Mouse (Mus musculus): ENCODE data around the gene Pllp. TPM values are rescaled to one million over a fixed set of nuclear protein-coding genes. Genes with fewer than 3 reads are reported as not detected.

Pllp gene
- total and polyA plus RNA-seq, 3 experiments = 0.55 to 2.6 (median 0.63) TPM

DNA sequence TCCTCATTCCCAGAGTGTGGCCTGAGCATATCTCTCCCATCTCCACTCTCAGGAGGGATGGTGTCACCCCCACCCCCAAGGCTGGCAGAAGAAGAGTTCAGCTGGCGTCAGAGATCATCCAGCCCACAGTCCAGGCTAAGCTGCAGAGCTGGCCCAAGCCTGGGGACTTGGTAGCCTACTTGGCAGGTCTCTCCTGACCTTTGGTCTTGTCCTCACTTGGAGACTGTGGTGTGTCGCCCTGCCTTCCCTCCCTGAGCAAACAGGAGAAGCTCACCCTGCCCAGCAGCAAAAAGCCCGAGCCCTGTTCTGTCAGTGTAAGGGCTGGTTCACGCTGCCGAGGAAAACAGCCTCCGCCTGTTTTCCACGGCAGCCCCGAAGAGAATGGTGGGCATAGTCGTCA is 10.1 kb downstream of the Pllp start:
- no peak for DNase-seq
- TF ChIP-seq EP300 (IDR thresholded peaks at IDR 0.05; ENCODE audit: insufficient read depth, low read depth, low read length) (no peak), POLR2A (IDR thresholded peaks at IDR 0.05; ENCODE audit: insufficient read depth, low read depth, low read length) (no peak)
- H3K9ac ChIP-seq (ENCODE audit: low read depth, low read length) = no peak overlapping the region
- H3K4me3 ChIP-seq = no peak overlapping the region
- H3K36me3 ChIP-seq (ENCODE audit: control insufficient read depth, insufficient read depth, low read length) = no peaks in the 10 kb centered on the region
- WGBS = 59% methylated on average over 9 of the region's 9 CpGs
- intact Hi-C loops (cut with DNase I) = no loop called here
- H3K27ac ChIP-seq = no peak overlapping the region
- no peaks in the 10 kb centered on the region for H3K79me2 ChIP-seq (replicated peaks; ENCODE audit: control insufficient read depth, insufficient read depth, low read length)
- peaks cover 3% of the 10 kb centered on the region for H3K4me1 ChIP-seq (ENCODE audit: control insufficient read depth, insufficient read depth, low read length)
- H3K27me3 ChIP-seq (ENCODE audit: control insufficient read depth, insufficient read depth, low read length) = no peaks in the 10 kb centered on the region

DNA sequence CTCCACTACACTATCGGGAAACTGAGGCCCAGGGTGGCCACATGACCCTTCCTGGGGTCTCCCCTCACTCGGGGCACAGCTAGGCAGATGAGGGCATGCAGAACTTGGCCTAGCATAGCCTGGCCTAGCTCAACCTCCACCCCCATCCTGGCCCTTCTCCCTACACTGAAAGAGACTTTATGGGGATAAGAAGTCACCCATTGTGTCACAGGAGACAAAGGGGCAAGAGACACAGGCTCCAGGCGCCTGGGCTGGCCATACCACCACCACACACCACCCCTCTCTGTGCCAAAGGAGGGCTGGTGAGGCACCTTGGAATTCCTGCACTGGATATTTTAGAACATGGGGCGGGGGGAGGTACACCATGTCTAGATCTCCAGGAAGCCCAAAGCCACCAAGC is 11.8 kb downstream of the Pllp start:
- no peaks in the 10 kb centered on the region for H3K79me2 ChIP-seq (replicated peaks; ENCODE audit: control insufficient read depth, insufficient read depth, low read length)
- TF ChIP-seq CTCF (IDR thresholded peaks at IDR 0.05) = no peak
- TF ChIP-seq POLR2A (IDR thresholded peaks at IDR 0.05; ENCODE audit: insufficient read depth, low read depth, low read length) = no peak
- TF ChIP-seq EP300 (IDR thresholded peaks at IDR 0.05; ENCODE audit: insufficient read depth, low read depth, low read length) = no peak
- H3K27ac ChIP-seq = no peak overlapping the region
- no peaks in the 10 kb centered on the region for H3K27me3 ChIP-seq (ENCODE audit: control insufficient read depth, insufficient read depth, low read length)
- H3K9ac ChIP-seq (ENCODE audit: low read depth, low read length) = no peak overlapping the region
- no peak overlapping the region for H3K4me3 ChIP-seq
- no peak for DNase-seq
- intact Hi-C loops (cut with DNase I) = no loop called here
- 77% methylated on average over 4 of the region's 4 CpGs for WGBS
- peaks cover 3% of the 10 kb centered on the region for H3K4me1 ChIP-seq (ENCODE audit: control insufficient read depth, insufficient read depth, low read length)
- H3K36me3 ChIP-seq (ENCODE audit: control insufficient read depth, insufficient read depth, low read length) = no peaks in the 10 kb centered on the region

DNA sequence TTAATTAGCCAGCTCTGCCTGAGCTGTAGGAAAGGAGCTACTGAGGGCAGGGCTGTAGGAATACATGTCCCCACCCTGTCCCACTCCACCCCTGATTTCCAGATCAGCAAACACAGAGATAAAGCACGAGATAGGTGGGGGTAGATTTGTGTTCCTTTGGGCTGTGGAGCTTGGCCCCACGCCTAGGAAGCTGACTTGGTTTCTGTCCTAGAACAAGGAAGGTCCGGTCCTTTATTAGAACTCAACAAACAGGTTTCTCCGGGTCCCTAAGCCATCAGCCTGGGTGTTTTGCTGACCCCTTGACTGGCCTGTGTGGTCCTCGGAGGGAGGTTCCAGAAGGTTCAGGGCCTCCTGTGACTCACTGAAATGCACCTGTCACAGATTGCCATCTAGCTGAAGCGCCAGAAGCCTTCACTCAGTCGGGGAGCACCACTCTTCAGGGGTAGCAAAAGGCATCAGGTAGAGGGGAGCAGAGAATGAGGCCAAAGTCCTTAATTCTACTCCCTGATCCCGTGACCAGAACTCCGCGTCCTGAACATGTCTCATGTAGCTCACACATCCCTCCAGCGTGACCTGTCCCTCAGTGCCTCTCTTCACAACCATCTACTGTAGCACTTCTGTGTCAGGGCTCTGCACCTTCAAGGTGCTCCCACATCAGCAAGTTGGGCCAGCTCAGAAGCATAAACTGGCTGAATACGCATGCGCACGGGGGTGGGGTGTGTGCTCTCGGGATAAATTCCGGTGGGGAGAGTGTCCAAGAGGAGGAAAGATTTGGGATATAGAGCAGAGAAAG is 13.2 kb downstream of the Pllp start:
- WGBS = 69% methylated on average over 16 of the region's 16 CpGs
- no peak overlapping the region for H3K9ac ChIP-seq (ENCODE audit: low read depth, low read length)
- no peak for DNase-seq
- intact Hi-C loops (cut with DNase I) = no loop called here
- TF ChIP-seq EP300 (IDR thresholded peaks at IDR 0.05; ENCODE audit: insufficient read depth, low read depth, low read length) (no peak), CTCF (IDR thresholded peaks at IDR 0.05) (no peak), POLR2A (IDR thresholded peaks at IDR 0.05; ENCODE audit: insufficient read depth, low read depth, low read length) (no peak)
- H3K4me3 ChIP-seq = no peak overlapping the region
- H3K79me2 ChIP-seq (replicated peaks; ENCODE audit: control insufficient read depth, insufficient read depth, low read length) = no peaks in the 10 kb centered on the region
- H3K36me3 ChIP-seq (ENCODE audit: control insufficient read depth, insufficient read depth, low read length) = no peaks in the 10 kb centered on the region
- no peaks in the 10 kb centered on the region for H3K27me3 ChIP-seq (ENCODE audit: control insufficient read depth, insufficient read depth, low read length)
- H3K4me1 ChIP-seq (ENCODE audit: control insufficient read depth, insufficient read depth, low read length) = peaks cover 5% of the 10 kb centered on the region
- no peak overlapping the region for H3K27ac ChIP-seq

DNA sequence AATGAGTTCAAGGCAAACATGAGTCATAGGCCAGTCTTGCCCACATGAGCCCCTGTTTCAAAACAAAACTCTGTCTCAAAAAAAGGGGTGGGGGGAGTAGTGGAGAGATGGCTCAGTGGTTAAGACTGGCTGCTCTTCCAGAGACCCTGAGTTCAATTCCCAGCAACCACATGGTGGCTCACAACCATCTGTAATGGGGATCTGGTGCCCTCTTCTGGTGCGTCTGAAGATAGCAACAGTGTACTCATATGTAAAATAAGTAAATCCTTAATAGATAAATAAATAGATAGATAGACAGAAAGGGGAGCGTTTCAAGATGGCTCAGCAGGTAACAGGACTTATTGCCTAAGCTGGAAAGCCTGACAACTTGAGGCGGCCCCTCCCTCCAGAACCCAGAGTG is 15.7 kb downstream of the Pllp start:
- Histone ChIP-seq H3K4me3 (no peak overlapping the region), H3K36me3 (ENCODE audit: control insufficient read depth, insufficient read depth, low read length) (no peaks in the 10 kb centered on the region), H3K27ac (no peak overlapping the region), H3K4me1 (ENCODE audit: control insufficient read depth, insufficient read depth, low read length) (peaks cover 5% of the 10 kb centered on the region), H3K79me2 (replicated peaks; ENCODE audit: control insufficient read depth, insufficient read depth, low read length) (no peaks in the 10 kb centered on the region), H3K27me3 (ENCODE audit: control insufficient read depth, insufficient read depth, low read length) (no peaks in the 10 kb centered on the region), H3K9ac (ENCODE audit: low read depth, low read length) (no peak overlapping the region)
- intact Hi-C loops (cut with DNase I) = no loop called here
- peak; percentile 38 for TF ChIP-seq CTCF (IDR thresholded peaks at IDR 0.05)
- TF ChIP-seq EP300 (IDR thresholded peaks at IDR 0.05; ENCODE audit: insufficient read depth, low read depth, low read length) = no peak
- no peak for TF ChIP-seq POLR2A (IDR thresholded peaks at IDR 0.05; ENCODE audit: insufficient read depth, low read depth, low read length)
- WGBS = 88% methylated on average over 3 of the region's 3 CpGs
- no peak for DNase-seq

DNA sequence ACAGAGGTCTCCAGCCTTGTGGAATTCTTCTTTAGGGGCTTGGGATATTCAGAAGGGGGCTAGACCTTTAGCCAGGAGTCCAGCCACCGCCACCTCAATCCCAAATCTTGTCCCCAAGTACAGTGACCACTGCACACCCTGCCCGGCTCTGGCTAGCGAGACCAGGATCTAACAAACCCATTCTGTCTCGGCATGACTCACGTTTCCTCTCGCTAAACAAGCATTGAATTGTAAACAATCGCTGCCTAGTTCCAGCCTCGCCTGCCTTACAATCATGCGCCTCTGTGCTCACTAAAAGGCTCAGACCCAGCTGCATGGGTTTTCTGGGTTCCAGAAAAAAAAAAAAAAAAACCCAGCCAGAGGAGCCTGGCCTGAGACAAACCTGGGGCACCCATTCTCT is 17.5 kb downstream of the Pllp start:
- Histone ChIP-seq H3K27me3 (ENCODE audit: control insufficient read depth, insufficient read depth, low read length) (no peaks in the 10 kb centered on the region), H3K4me3 (no peak overlapping the region), H3K79me2 (replicated peaks; ENCODE audit: control insufficient read depth, insufficient read depth, low read length) (no peaks in the 10 kb centered on the region), H3K4me1 (ENCODE audit: control insufficient read depth, insufficient read depth, low read length) (peaks cover 5% of the 10 kb centered on the region), H3K27ac (peak overlapping the region; percentile 84), H3K9ac (ENCODE audit: low read depth, low read length) (no peak overlapping the region), H3K36me3 (ENCODE audit: control insufficient read depth, insufficient read depth, low read length) (peaks cover 4% of the 10 kb centered on the region; the same call in 1 of the 2 replicates)
- 37% methylated on average over 9 of the region's 9 CpGs for WGBS
- intact Hi-C loops (cut with DNase I) = no loop called here
- DNase-seq = peak in 1 of 2 experiments; percentile 38
- TF ChIP-seq CTCF (IDR thresholded peaks at IDR 0.05) (no peak), EP300 (IDR thresholded peaks at IDR 0.05; ENCODE audit: insufficient read depth, low read depth, low read length) (no peak)

DNA sequence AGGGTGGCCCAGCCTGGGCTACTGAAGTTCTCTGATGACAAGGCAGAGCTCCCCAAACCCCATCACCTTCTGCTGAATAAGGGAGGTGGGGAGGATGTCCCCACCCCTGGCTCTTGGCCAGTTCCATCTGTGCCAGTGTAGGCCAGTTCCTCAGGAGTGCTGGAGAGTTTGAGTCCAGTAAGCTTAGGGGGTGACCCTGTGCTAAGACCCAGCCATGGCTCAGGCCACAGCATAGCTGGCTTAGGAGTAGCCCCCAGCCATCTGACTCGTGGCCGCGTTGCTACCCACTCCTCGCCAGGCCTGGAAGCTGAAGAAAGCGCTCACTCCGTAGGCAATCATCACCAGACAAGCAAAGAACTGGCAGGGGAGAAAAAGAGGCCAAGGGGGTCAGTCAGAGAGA is 20.2 kb downstream of the Pllp start:
- Histone ChIP-seq H3K4me3 (no peak overlapping the region), H3K9ac (ENCODE audit: low read depth, low read length) (no peak overlapping the region), H3K27ac (no peak overlapping the region), H3K4me1 (ENCODE audit: control insufficient read depth, insufficient read depth, low read length) (peaks cover 1% of the 10 kb centered on the region; the same call in 1 of the 2 replicates), H3K79me2 (replicated peaks; ENCODE audit: control insufficient read depth, insufficient read depth, low read length) (no peaks in the 10 kb centered on the region), H3K27me3 (ENCODE audit: control insufficient read depth, insufficient read depth, low read length) (no peaks in the 10 kb centered on the region), H3K36me3 (ENCODE audit: control insufficient read depth, insufficient read depth, low read length) (peaks cover 4% of the 10 kb centered on the region; the same call in 1 of the 2 replicates)
- no peak for TF ChIP-seq EP300 (IDR thresholded peaks at IDR 0.05; ENCODE audit: insufficient read depth, low read depth, low read length)
- no peak for TF ChIP-seq CTCF (IDR thresholded peaks at IDR 0.05)
- TF ChIP-seq POLR2A (IDR thresholded peaks at IDR 0.05; ENCODE audit: insufficient read depth, low read depth, low read length) = no peak
- intact Hi-C loops (cut with DNase I) = no loop called here
- no peak for DNase-seq
- WGBS = 85% methylated on average over 6 of the region's 6 CpGs

All from heart, adult 2 months (tissue).